Mouse (Mus musculus) embryonic facial prominence, embryonic 11.5 days (tissue): ENCODE data around the gene Prkaa2. TPM values are rescaled to one million over a fixed set of nuclear protein-coding genes. Genes with fewer than 3 reads are reported as not detected.

ENCODE experiments used
- ATAC-seq: fragments of 200-750 bp; cut with Nextera tagmentation; replicated peaks from 2 replicates; pipeline ENCODE4 v1.8.0; 2017; ENCODE audit warnings: low read depth; ENCODE audit not compliant: insufficient number of reproducible peaks, low FRiP score, low TSS enrichment
- DNase-seq: peaks from one replicate; pipeline ENCODE4 v3.0.0-alpha.2; 2015; ENCODE audit warnings: low spot score
- H3K27ac ChIP-seq: fragments of 300-500 bp; sonication (generic); replicated peaks from 2 replicates; pipeline ENCODE4 v1.5.1; 2014; ENCODE audit warnings: mild to moderate bottlenecking, low read depth, low read length, control low read depth
- H3K27me3 ChIP-seq: fragments of 300-500 bp; sonication (generic); 2 replicates; pipeline ENCODE4 v1.6.1; 2014; ENCODE audit warnings: mild to moderate bottlenecking, low read length, moderate library complexity, mixed read lengths; ENCODE audit not compliant: control insufficient read depth, insufficient read depth
- H3K36me3 ChIP-seq: fragments of 300-500 bp; sonication (generic); replicated peaks from 2 replicates; pipeline ENCODE4 v1.6.1; 2014; ENCODE audit warnings: low read depth, mild to moderate bottlenecking, low read length, moderate library complexity, mixed read lengths; ENCODE audit not compliant: control insufficient read depth, insufficient read depth
- H3K4me1 ChIP-seq: fragments of 300-500 bp; sonication (generic); 2 replicates; pipeline ENCODE4 v1.6.1; 2014; ENCODE audit warnings: low read length, mixed read lengths; ENCODE audit not compliant: control insufficient read depth, insufficient read depth
- H3K4me2 ChIP-seq: fragments of 300-500 bp; sonication (generic); 2 replicates; pipeline ENCODE4 v1.6.1; 2014; ENCODE audit warnings: low read depth, mild to moderate bottlenecking, control low read depth, low read length, moderate library complexity
- H3K4me3 ChIP-seq: fragments of 300-500 bp; sonication (generic); 2 replicates; pipeline ENCODE4 v1.5.1; 2014; ENCODE audit warnings: low read depth, low read length, control low read depth
- H3K9ac ChIP-seq: fragments of 300-500 bp; sonication (generic); replicated peaks from 2 replicates; pipeline ENCODE4 v1.6.1; 2014; ENCODE audit warnings: mild to moderate bottlenecking, control low read depth, low read length
- H3K9me3 ChIP-seq: fragments of 300-500 bp; sonication (generic); replicated peaks from 2 replicates; pipeline ENCODE4 v1.6.1; 2016; ENCODE audit warnings: mild to moderate bottlenecking, low read length, inconsistent platforms, mixed read lengths; ENCODE audit not compliant: control insufficient read depth
- whole genome bisulfite sequencing: fragments of 180-500 bp; shearing (Covaris S2); extraction: QIAGEN DNeasy Blood & Tissue Kit; methylation state at CpG from one replicate; pipeline ENCODE4 v1.1.7; 2014; 5-methylcytosine and 5-hydroxymethylcytosine counted together
- polyA plus RNA-seq: library from polyadenylated mRNA; unstranded; fragments of >200 nt; fragmentation: Nextera tagmentation; extraction: Ambion mirVana; gene quantifications from 2 replicates; pipeline ENCODE4 v1.2.1, GENCODE M21; 2014

The Prkaa2 gene
- 1.5 and 1.6 TPM in 2 replicates for polyA plus RNA-seq

- no peaks in the 10 kb centered on the region; the same call in 1 of the 2 replicates for H3K4me1 ChIP-seq
- DNase-seq: peak; percentile 69
- no peak within 1 kb of the TSS for H3K27ac ChIP-seq
Measured at GRCm38 (mm10) chr4:105109199-105109989, at the start of gene Prkaa2. Gene Prkaa2 (minus strand): TSS chr4:105109890.

DNA sequence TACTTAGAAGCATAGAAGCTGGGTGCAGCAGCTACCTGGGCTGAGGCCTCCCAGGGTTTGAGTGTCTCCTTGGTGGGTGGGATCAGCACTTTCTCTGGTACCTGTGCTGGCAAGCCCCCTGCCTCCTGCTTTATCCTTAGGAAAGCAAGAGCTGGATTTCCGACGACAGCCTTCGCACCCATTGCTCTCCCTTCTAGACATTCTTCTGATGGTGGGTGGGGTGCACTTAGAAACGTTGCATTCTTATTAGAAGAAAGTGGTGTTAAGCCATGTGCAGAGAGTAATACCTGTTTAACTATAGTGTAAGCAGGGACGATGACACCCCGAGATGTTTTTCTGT is 49.8 kb upstream of the Prkaa2 start:
- Histone ChIP-seq H3K4me2 (peak overlapping the region; percentile 77), H3K27ac (no peak overlapping the region), H3K4me1 (no peaks in the 10 kb centered on the region), H3K4me3 (peak overlapping the region; percentile 97), H3K36me3 (no peaks in the 10 kb centered on the region), H3K27me3 (no peaks in the 10 kb centered on the region), H3K9ac (peak overlapping the region; percentile 97), H3K9me3 (no peaks in the 10 kb centered on the region)
- DNase-seq (no peak), ATAC-seq (no peak)
- WGBS: 22% methylated on average over 6 of the region's 6 CpGs

More at GRCm38 (mm10) chr4:105109199-105109989, at the start of gene Prkaa2:
- Histone ChIP-seq H3K4me3 (peak within 1 kb of the TSS; percentile 67), H3K4me2 (peak within 1 kb of the TSS; percentile 96), H3K9me3 (no peaks in the 10 kb centered on the region), H3K27me3 (peaks cover 6% of the 10 kb centered on the region), H3K9ac (peak within 1 kb of the TSS; percentile 77), H3K36me3 (no peaks in the 10 kb centered on the region)
- 1% methylated on average over 73 of the region's 80 CpGs for WGBS
- peak; percentile 81 for ATAC-seq

DNA sequence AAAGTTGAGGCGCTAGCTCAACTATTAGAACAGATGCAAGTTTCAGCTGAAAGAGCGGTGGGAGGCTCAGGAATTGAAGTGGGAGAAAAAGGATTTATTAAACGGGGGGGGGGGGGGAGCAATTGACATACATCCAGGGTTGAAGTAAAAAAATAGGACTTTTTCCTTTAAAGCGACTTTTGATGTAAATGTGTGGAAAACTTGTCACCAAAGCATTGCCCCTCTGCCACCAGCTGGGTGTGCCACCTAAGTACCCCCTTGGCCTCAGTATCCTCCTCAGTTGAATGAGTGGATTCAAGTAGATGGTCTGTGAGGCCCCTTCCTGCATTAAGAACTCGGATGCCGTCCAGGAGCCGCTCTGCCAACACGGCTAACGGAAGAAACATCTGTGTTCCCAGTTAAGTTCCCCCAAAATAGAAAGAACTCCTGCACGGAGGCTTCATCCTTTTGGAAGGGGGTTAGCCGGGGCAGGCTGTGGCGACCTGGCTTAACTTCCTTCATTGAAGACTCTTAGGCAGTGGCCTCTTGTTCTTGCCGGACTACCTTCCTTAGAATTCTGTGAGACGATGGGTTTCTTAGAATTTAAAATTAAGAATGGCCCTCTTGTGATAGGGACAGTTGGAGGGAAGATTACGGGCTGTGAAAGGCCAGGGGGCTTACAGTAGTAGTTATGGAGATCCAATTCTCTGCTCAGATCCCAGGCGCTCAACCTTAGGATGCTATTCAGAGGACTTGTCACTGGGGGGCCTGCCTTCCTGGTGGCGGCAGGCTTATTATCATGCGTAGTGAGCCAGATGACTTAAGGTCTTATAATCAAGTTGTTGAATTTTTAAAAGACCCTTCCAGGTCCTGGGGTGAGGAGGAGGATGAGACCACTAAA is 49.2 kb upstream of the Prkaa2 start:
- Histone ChIP-seq H3K9me3 (no peaks in the 10 kb centered on the region), H3K27me3 (no peaks in the 10 kb centered on the region), H3K9ac (peak overlapping the region; percentile 97), H3K27ac (peak overlapping the region; percentile 97; the same call in 1 of the 2 replicates), H3K4me1 (no peaks in the 10 kb centered on the region), H3K4me2 (peak overlapping the region; percentile 77), H3K36me3 (no peaks in the 10 kb centered on the region), H3K4me3 (peak overlapping the region; percentile 97)
- peak; percentile 64 for DNase-seq
- no peak for ATAC-seq
- under 1% methylated on average over 18 of the region's 18 CpGs for WGBS

DNA sequence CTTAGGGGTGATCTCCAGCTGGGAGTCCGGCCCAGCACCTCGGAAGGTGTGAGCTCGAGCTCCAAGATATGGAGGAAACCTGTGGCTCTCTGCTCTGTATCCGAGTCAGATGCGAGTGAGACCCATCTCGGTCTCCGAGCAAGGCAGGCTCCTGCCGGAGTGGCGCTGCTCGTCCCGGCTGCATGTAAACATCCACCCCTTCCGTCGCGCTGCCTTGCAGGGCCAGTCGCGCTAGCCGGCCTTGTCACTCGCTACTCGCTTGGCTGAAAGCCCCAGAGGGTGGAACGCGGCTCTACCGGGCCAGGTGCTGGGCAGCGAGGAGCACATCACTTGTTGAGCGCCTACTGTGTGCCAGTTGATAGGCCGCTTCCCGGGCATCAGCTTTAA is 48.5 kb upstream of the Prkaa2 start:
- H3K36me3 ChIP-seq: no peaks in the 10 kb centered on the region
- peak overlapping the region; percentile 97 for H3K4me3 ChIP-seq
- DNase-seq: peak; percentile 75
- H3K4me2 ChIP-seq: peak overlapping the region; percentile 77
- peak overlapping the region; percentile 97 for H3K9ac ChIP-seq
- under 1% methylated on average over 26 of the region's 26 CpGs for WGBS
- ATAC-seq: peak; percentile 61
- peak overlapping the region; percentile 97 for H3K27ac ChIP-seq
- H3K27me3 ChIP-seq: no peaks in the 10 kb centered on the region
- H3K4me1 ChIP-seq: no peaks in the 10 kb centered on the region
- H3K9me3 ChIP-seq: no peaks in the 10 kb centered on the region

DNA sequence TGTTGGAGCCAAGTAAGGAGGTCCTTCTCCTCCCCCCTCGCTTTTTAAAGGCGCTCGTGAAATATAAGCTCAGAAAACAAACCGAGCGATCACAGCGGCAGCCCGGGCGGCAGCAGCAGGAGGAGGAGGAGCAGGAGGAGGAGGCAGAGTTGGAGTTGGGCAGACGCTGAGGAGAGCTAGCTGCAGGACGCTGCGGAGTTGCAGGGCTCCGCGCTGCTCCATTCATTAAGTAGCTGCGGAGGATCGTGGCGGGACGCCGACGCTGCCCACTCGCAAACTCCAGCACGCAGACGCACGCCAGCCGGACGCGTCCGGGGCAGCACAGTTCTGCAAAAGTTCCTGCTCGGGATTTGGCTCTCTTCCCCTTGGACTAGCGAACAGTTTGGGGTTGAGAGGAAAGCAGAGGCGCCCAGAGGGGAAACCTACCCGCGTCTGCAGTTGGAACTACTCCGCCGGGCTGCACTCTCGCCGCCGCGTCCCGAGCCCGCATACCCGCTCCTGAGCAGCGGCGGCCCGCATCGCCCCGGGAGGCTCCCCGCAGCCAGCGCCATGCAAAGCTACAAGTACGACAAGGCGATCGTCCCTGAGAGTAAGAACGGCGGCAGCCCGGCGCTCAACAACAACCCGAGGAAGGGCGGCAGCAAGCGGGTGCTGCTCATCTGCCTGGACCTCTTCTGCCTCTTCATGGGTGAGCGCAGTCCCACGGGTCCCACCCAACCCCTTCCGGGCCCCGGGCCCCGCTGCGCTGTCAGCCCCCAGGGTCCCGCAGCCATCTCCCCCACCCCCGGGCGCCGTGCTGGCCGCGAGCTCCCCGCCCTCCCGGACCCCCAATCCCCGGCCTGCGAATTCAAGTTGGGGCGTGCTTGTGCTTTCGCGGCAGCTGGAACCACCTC is 47.8 kb upstream of the Prkaa2 start, which contains the start of gene Plpp3:
Gene Plpp3 (plus strand): TSS at position 72 of the 893 bp plus-strand sequence.
- H3K9ac ChIP-seq: peak within 1 kb of the TSS; percentile 97
- H3K4me3 ChIP-seq: peak within 1 kb of the TSS; percentile 97
- no peaks in the 10 kb centered on the region for H3K4me1 ChIP-seq
- ATAC-seq: peak; percentile 87
- no peaks in the 10 kb centered on the region for H3K27me3 ChIP-seq
- H3K36me3 ChIP-seq: no peaks in the 10 kb centered on the region
- DNase-seq: peak; percentile 94
- WGBS: 0% methylated on average over 61 of the region's 77 CpGs
- H3K9me3 ChIP-seq: no peaks in the 10 kb centered on the region
- peak within 1 kb of the TSS; percentile 77 for H3K4me2 ChIP-seq
- peak within 1 kb of the TSS; percentile 97 for H3K27ac ChIP-seq

DNA sequence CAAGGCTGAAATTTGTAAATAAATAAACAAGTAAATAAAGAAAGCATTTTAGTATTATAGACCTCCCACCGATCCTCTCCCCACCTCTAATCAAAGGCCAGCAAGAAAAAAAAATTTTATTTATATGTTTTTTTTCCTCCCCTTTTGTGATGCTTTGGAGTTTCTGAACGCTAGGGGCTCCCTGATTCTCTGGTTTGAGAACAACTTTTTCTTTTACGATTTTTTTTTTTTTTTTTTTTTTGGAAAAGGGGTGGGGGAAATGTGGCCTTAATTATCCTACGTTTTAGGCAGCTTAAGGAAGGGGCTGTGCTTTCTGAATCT is 47.2 kb upstream of the Prkaa2 start:
- H3K36me3 ChIP-seq: no peaks in the 10 kb centered on the region
- WGBS: under 1% methylated on average over 4 of the region's 4 CpGs
- peak overlapping the region; percentile 97; the same call in 1 of the 2 replicates for H3K27ac ChIP-seq
- DNase-seq (no peak), ATAC-seq (no peak)
- H3K4me2 ChIP-seq: peak overlapping the region; percentile 77
- no peaks in the 10 kb centered on the region for H3K9me3 ChIP-seq
- no peaks in the 10 kb centered on the region for H3K27me3 ChIP-seq
- no peak overlapping the region; the same call in 1 of the 2 replicates for H3K9ac ChIP-seq
- peak overlapping the region; percentile 97 for H3K4me3 ChIP-seq
- no peaks in the 10 kb centered on the region for H3K4me1 ChIP-seq

- no peaks in the 10 kb centered on the region for H3K9me3 ChIP-seq
- H3K4me1 ChIP-seq: no peaks in the 10 kb centered on the region
- H3K4me3 ChIP-seq: no peak overlapping the region
- H3K9ac ChIP-seq: no peak overlapping the region
- ATAC-seq (no peak), DNase-seq (no peak)
- H3K27me3 ChIP-seq: no peaks in the 10 kb centered on the region
- no peak overlapping the region for H3K27ac ChIP-seq
- no peaks in the 10 kb centered on the region for H3K36me3 ChIP-seq
- WGBS: 92% methylated on average over 6 of the region's 7 CpGs
- no peak overlapping the region for H3K4me2 ChIP-seq
Measured at GRCm38 (mm10) chr4:105156281-105156680, 46.6 kb upstream of the Prkaa2 start.
